Mouse (Mus musculus): Measurements from ENCODE around the gene Serpina3c. TPM values are rescaled to one million over a fixed set of nuclear protein-coding genes. Genes with fewer than 3 reads are reported as not detected.
"Not testable (repeated sequence)": the region's sequence is repeated elsewhere in the genome, so short reads cannot be mapped to it uniquely, and the experiment has no call there.

The Serpina3c gene
- polyA plus RNA-seq, 1 experiment from 2014 or later, result 0.08 TPM

DNA sequence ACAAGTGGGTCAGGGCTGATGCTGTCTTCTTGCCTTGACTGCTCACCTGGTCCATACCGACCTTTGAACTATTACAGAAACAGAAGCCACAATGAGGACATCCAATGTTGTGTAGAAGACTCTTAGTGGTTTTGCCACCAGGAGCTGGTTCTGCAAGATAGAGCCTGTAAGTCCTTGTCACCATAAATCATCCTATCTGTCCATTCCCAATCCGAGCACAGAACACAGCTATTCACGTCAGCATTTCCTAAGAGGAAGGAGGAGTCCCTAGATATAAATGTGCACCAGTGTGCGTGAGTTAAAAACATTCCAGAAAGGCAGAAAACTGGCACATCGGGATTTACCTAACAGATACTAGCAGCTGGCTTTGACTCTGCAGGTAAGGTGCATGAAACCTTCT, 26.0 kb downstream of the Serpina3c start, which contains the start of gene Serpina3b:
Serpina3b (plus strand) TSS at position 301 of the 400 bp plus-strand sequence.
- no peak for ATAC-seq
- H3K9ac ChIP-seq (ENCODE audit: low read depth, low read length), result no peak within 1 kb of the TSS
- H3K4me2 ChIP-seq (ENCODE audit: low read length), result no peak within 1 kb of the TSS
- H3K27me3 ChIP-seq (ENCODE audit: control insufficient read depth, insufficient read depth, low read depth, low read length), result no peaks in the 10 kb centered on the region
- no peak within 1 kb of the TSS for H3K27ac ChIP-seq (ENCODE audit: low read length)
- 84% methylated on average over 5 of the region's 5 CpGs for WGBS
- H3K4me1 ChIP-seq (ENCODE audit: control insufficient read depth, insufficient read depth, low read length), result no peaks in the 10 kb centered on the region
- no peaks in the 10 kb centered on the region for H3K36me3 ChIP-seq (ENCODE audit: control insufficient read depth, insufficient read depth, low read length)
- H3K4me3 ChIP-seq (ENCODE audit: low read depth, low read length), result no peak within 1 kb of the TSS
- no peaks in the 10 kb centered on the region for H3K9me3 ChIP-seq (replicated peaks; ENCODE audit: control insufficient read depth, low read length, poor library complexity, severe bottlenecking)

DNA sequence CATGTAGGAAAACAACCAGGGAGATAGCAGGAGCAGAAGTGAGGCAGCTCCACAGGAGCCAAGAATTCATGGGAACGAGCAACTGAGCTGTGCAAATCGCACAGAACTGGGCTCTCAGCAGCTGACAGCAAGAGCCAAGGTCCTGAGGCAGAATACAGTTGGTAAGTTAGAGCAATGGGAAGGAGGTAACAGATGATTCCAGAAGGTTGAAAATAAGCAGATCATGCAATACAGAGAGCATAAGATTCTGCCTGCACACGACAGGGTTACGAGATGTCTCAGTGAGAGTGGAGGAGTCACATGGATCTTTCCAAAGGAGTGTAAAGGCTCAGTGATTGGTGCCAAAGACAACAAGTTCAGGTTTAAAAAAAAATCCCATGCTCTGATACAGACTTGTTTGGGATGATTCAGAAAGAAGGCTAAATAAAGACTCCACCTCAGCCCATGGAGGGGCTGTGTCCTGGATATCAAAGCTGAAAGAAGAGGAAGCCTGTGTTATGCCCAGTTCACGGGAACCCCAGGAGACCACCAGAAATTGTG, 28.6 kb downstream of the Serpina3c start:
- H3K4me3 ChIP-seq (ENCODE audit: low read depth, low read length), result no peak overlapping the region
- H3K4me1 ChIP-seq (ENCODE audit: control insufficient read depth, insufficient read depth, low read length), result no peaks in the 10 kb centered on the region
- ATAC-seq, result no peak
- WGBS, result 86% methylated on average over 5 of the region's 5 CpGs
- H3K36me3 ChIP-seq (ENCODE audit: control insufficient read depth, insufficient read depth, low read length), result no peaks in the 10 kb centered on the region
- no peak overlapping the region for H3K4me2 ChIP-seq (ENCODE audit: low read length)
- H3K27me3 ChIP-seq (ENCODE audit: control insufficient read depth, insufficient read depth, low read depth, low read length), result no peaks in the 10 kb centered on the region
- H3K9me3 ChIP-seq (replicated peaks; ENCODE audit: control insufficient read depth, low read length, poor library complexity, severe bottlenecking), result no peaks in the 10 kb centered on the region
- no peak overlapping the region for H3K27ac ChIP-seq (ENCODE audit: low read length)
- no peak overlapping the region for H3K9ac ChIP-seq (ENCODE audit: low read depth, low read length)

- H3K9me3 ChIP-seq (replicated peaks; ENCODE audit: control insufficient read depth, low read length, poor library complexity, severe bottlenecking), result no peaks in the 10 kb centered on the region
- H3K9ac ChIP-seq (ENCODE audit: low read depth, low read length), result no peak overlapping the region
- H3K4me1 ChIP-seq (ENCODE audit: control insufficient read depth, insufficient read depth, low read length), result no peaks in the 10 kb centered on the region
- no peak overlapping the region for H3K4me3 ChIP-seq (ENCODE audit: low read depth, low read length)
- no peak overlapping the region for H3K27ac ChIP-seq (ENCODE audit: low read length)
- 82% methylated on average over 2 of the region's 2 CpGs for WGBS
- no peaks in the 10 kb centered on the region for H3K36me3 ChIP-seq (ENCODE audit: control insufficient read depth, insufficient read depth, low read length)
- no peak overlapping the region for H3K4me2 ChIP-seq (ENCODE audit: low read length)
- no peaks in the 10 kb centered on the region for H3K27me3 ChIP-seq (ENCODE audit: control insufficient read depth, insufficient read depth, low read depth, low read length)
- no peak for ATAC-seq
These were observed 29.7 kb downstream of the Serpina3c start for GRCm38 (mm10) chr12:104123996-104124395.

DNA sequence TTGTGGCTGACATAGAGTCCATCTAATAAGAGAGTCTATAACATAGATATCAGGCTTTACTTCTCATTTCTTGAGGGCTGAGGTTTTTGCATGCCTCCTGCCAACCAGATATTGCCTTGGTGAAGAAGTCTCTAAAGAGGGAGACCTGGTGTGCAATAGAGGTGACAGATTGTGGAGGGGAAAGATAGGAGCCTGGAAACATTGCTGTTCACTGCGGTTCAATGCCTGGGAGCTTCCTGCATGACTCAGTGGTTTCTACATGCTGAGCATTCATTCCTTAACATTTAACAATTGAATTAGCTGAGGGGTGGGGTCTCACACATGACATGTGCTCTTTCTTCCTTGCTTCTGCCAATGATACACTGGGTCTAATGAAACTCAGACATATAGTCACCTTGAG, 30.6 kb downstream of the Serpina3c start:
- no peak overlapping the region for H3K4me3 ChIP-seq (ENCODE audit: low read depth, low read length)
- H3K9ac ChIP-seq (ENCODE audit: low read depth, low read length), result no peak overlapping the region
- no peaks in the 10 kb centered on the region for H3K4me1 ChIP-seq (ENCODE audit: control insufficient read depth, insufficient read depth, low read length)
- 76% methylated on average over 1 of the region's 1 CpGs for WGBS
- H3K4me2 ChIP-seq (ENCODE audit: low read length), result no peak overlapping the region
- H3K9me3 ChIP-seq (replicated peaks; ENCODE audit: control insufficient read depth, low read length, poor library complexity, severe bottlenecking), result no peaks in the 10 kb centered on the region
- no peaks in the 10 kb centered on the region for H3K27me3 ChIP-seq (ENCODE audit: control insufficient read depth, insufficient read depth, low read depth, low read length)
- ATAC-seq, result no peak
- no peaks in the 10 kb centered on the region for H3K36me3 ChIP-seq (ENCODE audit: control insufficient read depth, insufficient read depth, low read length)
- H3K27ac ChIP-seq (ENCODE audit: low read length), result no peak overlapping the region

DNA sequence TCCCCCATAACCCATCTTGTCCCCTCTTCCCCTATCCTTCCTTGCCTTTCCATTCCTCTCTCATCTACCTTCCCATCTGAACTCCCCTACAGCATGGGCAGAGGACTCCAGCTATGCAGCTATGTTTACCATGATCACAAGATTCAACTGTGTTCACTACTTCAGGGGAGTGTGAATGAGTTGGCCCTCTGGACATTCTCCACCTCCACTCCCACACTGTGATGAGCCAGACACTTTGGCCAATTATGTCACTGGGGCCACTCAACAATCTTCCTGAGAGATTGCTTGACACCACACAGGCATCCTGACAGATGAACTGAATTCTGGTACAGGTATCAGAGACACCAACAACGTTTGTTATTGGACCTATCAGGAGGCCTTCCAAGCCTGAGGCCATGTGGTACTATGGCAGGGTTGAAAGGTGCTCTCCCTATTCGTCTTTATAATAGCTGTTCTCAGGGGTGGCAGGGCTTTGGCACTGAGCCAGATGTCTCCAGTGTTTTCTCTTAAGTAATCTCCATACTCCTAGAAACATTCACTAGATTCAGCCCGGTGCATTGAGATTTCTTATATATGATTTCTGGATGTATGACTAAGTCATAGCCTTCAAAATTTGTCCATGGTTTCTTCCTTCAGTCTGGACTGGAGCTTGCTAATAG, 38.6 kb downstream of the Serpina3c start:
- Histone ChIP-seq H3K4me2 (ENCODE audit: low read length) (no peak overlapping the region), H3K4me3 (ENCODE audit: low read depth, low read length) (no peak overlapping the region), H3K27ac (ENCODE audit: low read length) (no peak overlapping the region), H3K4me1 (ENCODE audit: control insufficient read depth, insufficient read depth, low read length) (no peaks in the 10 kb centered on the region), H3K9ac (ENCODE audit: low read depth, low read length) (no peak overlapping the region), H3K36me3 (ENCODE audit: control insufficient read depth, insufficient read depth, low read length) (no peaks in the 10 kb centered on the region), H3K27me3 (ENCODE audit: control insufficient read depth, insufficient read depth, low read depth, low read length) (no peaks in the 10 kb centered on the region), H3K9me3 (replicated peaks; ENCODE audit: control insufficient read depth, low read length, poor library complexity, severe bottlenecking) (no peaks in the 10 kb centered on the region)
- no peak for ATAC-seq
- WGBS, result 60% methylated on average over 3 of the region's 3 CpGs

DNA sequence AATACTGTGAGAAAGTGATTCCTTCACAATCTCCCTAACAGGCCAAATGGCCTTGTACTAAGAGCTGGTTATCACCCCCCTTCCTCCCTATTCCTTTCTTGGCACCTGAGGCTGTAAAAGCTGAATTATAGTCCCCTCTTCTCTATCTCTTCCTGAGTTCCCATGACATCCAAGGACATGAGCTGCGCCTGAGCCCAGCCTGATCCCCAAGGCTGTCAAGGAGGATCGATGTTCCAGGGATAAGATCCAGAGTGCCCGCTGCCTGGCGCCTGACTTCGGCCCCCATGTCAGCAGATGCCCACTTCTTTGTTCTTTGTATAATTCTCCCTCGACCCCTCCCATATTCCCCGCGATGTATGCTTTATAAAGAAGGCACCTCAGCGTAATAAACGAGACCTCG, 41.3 kb downstream of the Serpina3c start, which contains the start of gene Serpina3a:
Serpina3a (plus strand) TSS at position 392 of the 400 bp plus-strand sequence.
- H3K9me3 ChIP-seq (replicated peaks; ENCODE audit: control insufficient read depth, low read length, poor library complexity, severe bottlenecking); H3K4me3 ChIP-seq (ENCODE audit: low read depth, low read length); H3K27me3 ChIP-seq (ENCODE audit: control insufficient read depth, insufficient read depth, low read depth, low read length); H3K4me2 ChIP-seq (ENCODE audit: low read length); H3K4me1 ChIP-seq (ENCODE audit: control insufficient read depth, insufficient read depth, low read length); H3K36me3 ChIP-seq (ENCODE audit: control insufficient read depth, insufficient read depth, low read length); H3K27ac ChIP-seq (ENCODE audit: low read length); ATAC-seq; H3K9ac ChIP-seq (ENCODE audit: low read depth, low read length): not testable (repeated sequence)
- 93% methylated on average over 10 of the region's 11 CpGs for WGBS

GRCm38 (mm10) chr12:104108507-104108906, 45.2 kb downstream of the Serpina3c start:
- no peaks in the 10 kb centered on the region for H3K4me1 ChIP-seq (ENCODE audit: control insufficient read depth, insufficient read depth, low read length)
- no peaks in the 10 kb centered on the region for H3K27me3 ChIP-seq (ENCODE audit: control insufficient read depth, insufficient read depth, low read depth, low read length)
- H3K36me3 ChIP-seq (ENCODE audit: control insufficient read depth, insufficient read depth, low read length), result no peaks in the 10 kb centered on the region
- no peaks in the 10 kb centered on the region for H3K9me3 ChIP-seq (replicated peaks; ENCODE audit: control insufficient read depth, low read length, poor library complexity, severe bottlenecking)
- no peak overlapping the region for H3K4me2 ChIP-seq (ENCODE audit: low read length)
- ATAC-seq, result no peak
- no peak overlapping the region for H3K27ac ChIP-seq (ENCODE audit: low read length)
- no peak overlapping the region for H3K9ac ChIP-seq (ENCODE audit: low read depth, low read length)
- H3K4me3 ChIP-seq (ENCODE audit: low read depth, low read length), result no peak overlapping the region
- 79% methylated on average over 2 of the region's 2 CpGs for WGBS

DNA sequence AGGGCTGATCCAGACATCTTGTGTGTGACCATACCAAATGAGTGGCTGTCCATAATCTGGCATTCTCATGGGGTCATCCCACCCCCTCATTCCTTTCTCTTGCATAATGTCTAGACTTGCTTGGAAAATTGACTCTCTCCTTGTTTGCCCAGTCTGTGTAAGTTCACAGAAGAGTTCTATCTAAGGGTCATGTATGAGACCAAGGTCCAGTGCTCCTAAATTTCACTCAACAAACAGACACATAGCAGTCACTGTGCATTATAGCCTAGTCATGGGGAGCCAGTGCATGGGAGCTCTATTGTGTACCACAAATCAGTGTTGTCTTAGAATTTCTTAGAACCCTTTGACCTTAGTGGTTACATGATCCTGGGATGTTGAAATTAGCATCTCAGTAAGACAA, 46.8 kb downstream of the Serpina3c start:
- Histone ChIP-seq H3K36me3 (ENCODE audit: control insufficient read depth, insufficient read depth, low read length) (no peaks in the 10 kb centered on the region), H3K4me1 (ENCODE audit: control insufficient read depth, insufficient read depth, low read length) (no peaks in the 10 kb centered on the region), H3K4me2 (ENCODE audit: low read length) (no peak overlapping the region), H3K9ac (ENCODE audit: low read depth, low read length) (no peak overlapping the region), H3K27me3 (ENCODE audit: control insufficient read depth, insufficient read depth, low read depth, low read length) (no peaks in the 10 kb centered on the region), H3K4me3 (ENCODE audit: low read depth, low read length) (no peak overlapping the region), H3K27ac (ENCODE audit: low read length) (no peak overlapping the region), H3K9me3 (replicated peaks; ENCODE audit: control insufficient read depth, low read length, poor library complexity, severe bottlenecking) (no peaks in the 10 kb centered on the region)
- ATAC-seq, result no peak

DNA sequence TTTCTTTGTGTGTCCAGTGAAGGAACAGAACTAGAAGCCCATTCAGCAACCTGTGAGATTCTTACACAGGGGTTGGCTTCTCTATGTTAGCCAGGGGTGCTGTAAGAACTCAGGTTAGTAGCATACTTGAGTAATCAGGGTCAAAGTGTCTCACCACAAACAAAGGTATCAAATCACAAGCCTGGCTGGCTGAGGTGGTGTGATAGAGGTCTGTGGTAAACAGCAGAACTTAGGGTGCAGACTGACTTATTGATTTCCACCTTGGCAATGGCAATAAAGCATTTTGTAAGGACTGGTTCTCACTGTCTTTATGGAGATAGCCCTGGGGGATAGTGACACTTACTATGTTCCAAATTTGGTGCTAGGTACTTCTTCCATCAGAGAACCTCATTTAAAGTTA, 47.8 kb downstream of the Serpina3c start:
- Histone ChIP-seq H3K4me3 (ENCODE audit: low read depth, low read length) (no peak overlapping the region), H3K27me3 (ENCODE audit: control insufficient read depth, insufficient read depth, low read depth, low read length) (no peaks in the 10 kb centered on the region), H3K9me3 (replicated peaks; ENCODE audit: control insufficient read depth, low read length, poor library complexity, severe bottlenecking) (no peaks in the 10 kb centered on the region), H3K27ac (ENCODE audit: low read length) (no peak overlapping the region), H3K4me2 (ENCODE audit: low read length) (no peak overlapping the region), H3K9ac (ENCODE audit: low read depth, low read length) (no peak overlapping the region), H3K4me1 (ENCODE audit: control insufficient read depth, insufficient read depth, low read length) (no peaks in the 10 kb centered on the region), H3K36me3 (ENCODE audit: control insufficient read depth, insufficient read depth, low read length) (no peaks in the 10 kb centered on the region)
- no peak for ATAC-seq
